ENCODE assay signal across 17 mouse cellular contexts in genomic region chr12:15897539-15897938, GRCm38 (mm10).
DNase-seq lines count a peak whose midpoint lies in the region; ATAC-seq lines count a peak whose summit lies in the region.
"Had no signal": no experiment of that assay in that cellular context is flagged by ENCODE, and none has a peak within 500 bp of the region (broad histone marks: within the 10 kb centered on the region; RNA-seq: fewer than 3 reads in every experiment).

No protein-coding gene starts in this region.

- H3K27me3 ChIP-seq in midbrain, embryonic 13.5 days: no peaks in the 10 kb centered on the region
- H3K27me3 ChIP-seq: embryonic facial prominence, embryonic 13.5 days; hindbrain, embryonic 13.5 days had no signal

- 52% methylated on average over 2 of the region's 2 CpGs for WGBS in midbrain, embryonic 13.5 days

- H3K9me3 ChIP-seq in midbrain, embryonic 13.5 days: no peaks in the 10 kb centered on the region
- H3K9me3 ChIP-seq: embryonic facial prominence, embryonic 13.5 days; hindbrain, embryonic 13.5 days; megakaryocyte, embryonic 14.5 days had no signal

- H3K4me3 ChIP-seq in midbrain, embryonic 13.5 days (replicated peaks): no peak overlapping the region
- H3K4me3 ChIP-seq: embryonic facial prominence, embryonic 13.5 days; hindbrain, embryonic 13.5 days; megakaryocyte, embryonic 14.5 days had no signal

- H3K4me1 ChIP-seq in midbrain, embryonic 13.5 days (replicated peaks): no peaks in the 10 kb centered on the region
- H3K4me1 ChIP-seq: embryonic facial prominence, embryonic 13.5 days; hindbrain, embryonic 13.5 days; megakaryocyte, embryonic 14.5 days had no signal

- peak; percentile 7 to 16 for DNase-seq in cerebellum, postnatal 14 days
- no peak for DNase-seq in cerebellum, adult 11 months
- DNase-seq in left cerebral cortex, postnatal 14 days (ENCODE audit: low spot score in 2 of 2): peak; percentile 17 to 21
- DNase-seq in left cerebral cortex, adult 11 months (ENCODE audit: low spot score): no peak
- DNase-seq in right cerebral cortex, postnatal 10 days (ENCODE audit: low spot score in 2 of 2): peak; percentile 26 to 60
- DNase-seq in neural tube, embryonic 10.5 days (ENCODE audit: extremely low spot score, low spot score): no peak
- no peak for DNase-seq in urinary bladder, postnatal 14 days (ENCODE audit: low spot score)
- DNase-seq: cerebellum, adult 8-10 months; gastrocnemius, postnatal 14 days; kidney, adult 11 months; kidney, postnatal 10 days; lung, postnatal 10 days had no signal

- intact Hi-C loops in left cerebral cortex, postnatal 14 days (cut with DNase I): no loop called here

- H3K4me2 ChIP-seq in midbrain, embryonic 13.5 days (replicated peaks): no peak overlapping the region
- H3K4me2 ChIP-seq: embryonic facial prominence, embryonic 13.5 days; hindbrain, embryonic 13.5 days had no signal

- peak; percentile 50; the same call in 1 of the 2 replicates for ATAC-seq in midbrain, embryonic 13.5 days

- H3K9ac ChIP-seq in midbrain, embryonic 13.5 days (replicated peaks): no peak overlapping the region
- H3K9ac ChIP-seq: embryonic facial prominence, embryonic 13.5 days; hindbrain, embryonic 13.5 days; liver, embryonic 14.5 days had no signal

- no peaks in the 10 kb centered on the region for H3K36me3 ChIP-seq in midbrain, embryonic 13.5 days
- H3K36me3 ChIP-seq: embryonic facial prominence, embryonic 13.5 days; hindbrain, embryonic 13.5 days had no signal

- no peak overlapping the region for H3K27ac ChIP-seq in midbrain, embryonic 13.5 days
- H3K27ac ChIP-seq: embryonic facial prominence, embryonic 13.5 days; hindbrain, embryonic 13.5 days; liver, embryonic 14.5 days had no signal

Comparison
In these comparisons a context has a peak if more than half of its experiments do, and no peak if none do; other contexts are left out.
1. DNase-seq: peak in cerebellum, postnatal 14 days (2 of 2), left cerebral cortex, postnatal 14 days (2 of 2) and right cerebral cortex, postnatal 10 days (2 of 2); none in cerebellum, adult 11 months (single experiment), left cerebral cortex, adult 11 months (single experiment), neural tube, embryonic 10.5 days (single experiment) and urinary bladder, postnatal 14 days (single experiment).